Mouse (Mus musculus) CD8-positive naive resting alpha-beta T cell, adult 57 days (primary cell): ENCODE data around the gene Zfp383. TPM values are rescaled to one million over a fixed set of nuclear protein-coding genes. Genes with fewer than 3 reads are reported as not detected.

Source experiments
- total RNA-seq: library from RNA; stranded (reverse); gene quantifications from one replicate; pipeline ENCODE4 v1.2.4, GENCODE M21; 2023

Zfp383 gene
- total RNA-seq: 3.9 TPM

DNA sequence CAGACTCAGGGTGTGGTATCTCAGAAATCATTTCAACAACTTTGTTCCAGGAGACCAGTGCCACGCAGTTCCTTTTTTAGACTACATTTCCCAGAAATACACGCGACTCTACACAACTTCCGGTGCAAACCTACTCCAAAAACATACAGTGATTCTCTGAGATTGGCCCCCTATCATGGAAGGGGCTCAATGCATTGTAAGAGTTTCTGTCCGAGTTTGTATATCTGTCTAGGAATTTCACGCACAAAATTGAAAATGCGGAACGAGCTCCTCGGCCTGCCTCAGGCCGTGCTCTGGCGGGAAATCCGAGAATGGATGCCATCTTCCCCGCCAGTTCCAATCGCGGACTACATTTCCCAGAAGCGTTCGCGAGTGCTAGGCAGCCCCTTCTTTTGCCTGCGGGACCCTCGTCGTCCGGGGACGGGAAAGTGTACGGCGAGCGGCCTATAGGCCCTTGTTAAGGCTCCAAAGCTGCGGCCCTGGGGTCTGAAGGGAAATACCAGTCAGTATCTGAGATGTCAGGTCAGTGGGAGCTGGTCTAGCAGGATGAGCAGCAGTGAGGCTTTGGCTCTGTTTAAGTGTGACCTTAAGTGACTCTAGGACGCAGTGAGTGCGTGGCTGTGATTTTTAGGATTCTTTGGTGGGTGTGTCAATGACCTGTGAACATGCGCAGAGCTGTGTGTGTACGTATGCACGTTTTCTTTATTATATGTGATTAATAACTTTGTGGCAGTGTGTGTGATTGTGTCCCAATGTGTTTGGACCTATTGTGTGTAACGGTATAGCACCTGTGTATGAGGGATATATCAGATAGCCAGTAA is at the start of gene Zfp383:
Gene Zfp383, plus strand, starts transcription at position 94 of the 821 bp plus-strand sequence.

DNA sequence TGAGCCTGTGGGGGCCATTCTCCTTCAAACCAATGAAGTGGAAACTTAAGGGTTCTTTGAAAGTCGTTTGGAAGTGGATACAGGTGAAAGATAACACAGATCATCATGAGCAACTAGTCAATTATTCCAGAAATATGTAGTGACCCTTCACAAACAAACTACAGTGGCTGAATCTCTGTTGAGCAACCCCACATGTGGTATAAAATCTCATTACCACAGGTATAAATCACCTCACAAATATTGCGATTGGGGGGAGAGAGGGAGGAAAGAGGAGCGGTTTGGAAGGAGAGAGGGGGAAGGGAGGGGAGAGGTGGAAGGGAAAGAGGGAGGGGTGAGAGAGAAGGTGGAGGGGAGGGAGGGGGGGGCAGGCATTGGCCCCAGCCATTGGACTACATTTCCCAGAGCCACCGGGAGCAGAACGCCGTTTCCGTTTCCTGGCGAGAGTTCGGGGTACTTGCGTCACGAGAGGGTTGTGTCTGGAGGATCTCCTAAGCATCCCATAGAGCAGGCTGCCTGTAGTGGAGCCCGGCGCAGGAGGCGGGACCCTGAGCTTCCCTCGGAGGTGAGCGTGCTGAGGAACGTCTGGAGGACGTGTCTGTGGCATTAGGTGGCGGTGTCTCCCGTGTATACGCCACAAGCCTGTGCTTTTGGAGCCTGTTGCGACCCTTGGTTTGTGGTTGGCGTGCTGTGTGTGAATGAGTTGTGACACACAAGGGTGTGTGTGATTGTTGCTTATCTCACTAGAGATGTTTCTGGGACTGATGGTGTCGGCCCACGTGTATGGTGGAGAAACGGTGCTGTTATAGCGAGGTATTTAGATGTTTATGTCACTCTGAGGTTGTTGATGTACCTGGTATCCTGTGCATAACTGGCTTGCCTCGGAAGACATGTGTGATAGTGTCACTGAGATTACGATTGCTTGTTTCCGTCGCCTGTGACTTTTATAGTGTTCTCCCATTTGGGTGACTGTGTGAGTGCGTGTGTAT is 48.2 kb upstream of the Zfp383 start, which contains the start of gene Zfp420:
Gene Zfp420, plus strand, starts transcription at position 448 of the 986 bp plus-strand sequence.

DNA sequence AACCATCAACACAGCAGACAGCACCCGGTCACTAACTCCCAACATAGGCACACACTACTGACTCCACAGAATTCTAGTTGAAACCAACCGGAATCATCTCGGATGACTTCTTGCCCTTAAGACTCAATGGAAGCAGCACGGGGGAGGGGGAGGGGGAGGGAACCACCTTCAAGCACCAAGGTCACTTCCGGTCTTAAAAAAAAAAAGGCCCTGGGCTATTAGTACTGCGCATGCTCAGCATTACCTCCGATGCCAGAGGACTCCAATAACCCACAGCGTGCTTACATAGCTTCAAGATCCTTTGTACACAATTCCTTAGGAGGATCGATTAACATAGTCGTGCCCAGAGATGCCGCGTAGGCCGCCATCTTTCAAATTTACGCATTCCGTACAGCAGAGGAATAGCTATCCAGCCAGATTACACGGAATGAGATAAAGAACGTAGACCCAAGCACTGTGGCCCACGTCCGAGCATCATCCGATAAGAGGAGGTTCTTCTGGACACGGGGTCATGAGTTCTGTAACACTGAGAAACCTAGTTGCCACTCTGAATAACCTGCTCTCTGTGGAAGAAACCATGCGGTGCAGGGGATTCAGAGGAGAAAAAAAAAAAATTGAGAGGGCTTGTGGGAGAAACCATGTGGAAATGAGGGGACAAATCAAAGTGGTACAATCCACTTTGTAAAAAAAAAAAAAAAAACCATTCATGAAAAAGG is 1.9 kb upstream of the Zfp383 start, which contains the start of gene Zfp27:
Gene Zfp27, minus strand, starts transcription at position 607 of the 716 bp plus-strand sequence.

GRCm38 (mm10) chr7:29953513-29954401 is 45.7 kb downstream of the Zfp383 start, which contains the start of gene Zfp74:
Gene Zfp74 (minus strand): TSS chr7:29954089.

Other genes starting within 250 kb of the Zfp383 start
- gene Catsperg2, start 181.2 kb upstream of the Zfp383 start, total RNA-seq: not detected
- gene Zfp84, start 139.7 kb upstream of the Zfp383 start, total RNA-seq: 19.1 TPM
- 0.80 TPM for gene Zfp30, start 124.2 kb upstream of the Zfp383 start, total RNA-seq
- 11.5 TPM for gene Zfp790, start 92.1 kb upstream of the Zfp383 start, total RNA-seq
- 6.5 TPM for gene Zfp940, start 54.6 kb upstream of the Zfp383 start, total RNA-seq
- 14.4 TPM for gene Zfp420, start 48.2 kb upstream of the Zfp383 start, total RNA-seq
- gene Zfp27, start 1.7 kb upstream of the Zfp383 start, total RNA-seq: 8.4 TPM
- 16.0 TPM for gene Zfp74, start 45.9 kb downstream of the Zfp383 start, total RNA-seq
- gene Zfp568, start 75.7 kb downstream of the Zfp383 start, total RNA-seq: 12.5 TPM
- 4.2 TPM for gene Zfp14, start 143.2 kb downstream of the Zfp383 start, total RNA-seq
- gene Zfp82, start 164.7 kb downstream of the Zfp383 start, total RNA-seq: 7.4 TPM
- gene Gm26920, start 182.2 kb downstream of the Zfp383 start, total RNA-seq: not detected
- 13.1 TPM for gene Zfp566, start 182.3 kb downstream of the Zfp383 start, total RNA-seq
- gene Zfp260, start 186.6 kb downstream of the Zfp383 start, total RNA-seq: 58.2 TPM
- 14.2 TPM for gene Zfp382, start 213.7 kb downstream of the Zfp383 start, total RNA-seq